Mouse (Mus musculus): Measurements from ENCODE around the gene Olfr1366. TPM values are rescaled to one million over a fixed set of nuclear protein-coding genes. Genes with fewer than 3 reads are reported as not detected.

The Olfr1366 gene
- total RNA-seq (2014; rRNA removed) = not detected in 2 replicates
- polyA plus RNA-seq (2012; rRNA removed) = not detected in 2 replicates

DNA sequence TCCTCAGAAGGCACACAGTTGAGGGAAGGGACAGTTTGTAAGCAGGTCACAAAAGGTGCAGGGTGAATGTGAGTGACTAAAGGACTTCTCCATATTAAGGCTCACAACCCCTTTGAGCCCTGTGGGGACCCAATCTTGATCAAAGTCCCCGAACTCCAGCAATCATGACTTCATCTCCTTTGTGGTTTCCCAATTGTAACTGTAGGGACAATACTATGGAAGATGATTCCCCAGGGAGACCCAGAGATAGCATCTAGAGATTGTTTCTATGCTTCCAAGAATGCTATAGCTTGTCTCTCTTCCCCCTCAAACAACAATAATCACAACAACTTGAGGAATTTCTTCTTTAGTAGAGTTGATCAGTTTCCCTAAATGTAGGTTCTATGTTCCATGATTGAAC, at the start of gene Olfr1366:
Gene Olfr1366 (minus strand): TSS at position 101 of the 400 bp plus-strand sequence.
- Histone ChIP-seq H3K4me1 (ENCODE audit: control insufficient read depth, insufficient read depth, low read length) (no peaks in the 10 kb centered on the region), H3K27me3 (ENCODE audit: control insufficient read depth, insufficient read depth, low read length) (no peaks in the 10 kb centered on the region), H3K27ac (replicated peaks; ENCODE audit: insufficient read depth, low read depth, low read length) (no peak within 1 kb of the TSS), H3K36me3 (ENCODE audit: control insufficient read depth, insufficient read depth, low read length) (no peaks in the 10 kb centered on the region), H3K79me2 (ENCODE audit: control insufficient read depth, insufficient read depth, low read length) (no peaks in the 10 kb centered on the region), H3K4me3 (ENCODE audit: insufficient read depth, low read depth, low read length) (no peak within 1 kb of the TSS), H3K9ac (ENCODE audit: low read depth, low read length) (no peak within 1 kb of the TSS)
- no peak for DNase-seq (ENCODE audit: extremely low read depth, low read depth, low spot score)
- TF ChIP-seq CTCF (IDR thresholded peaks at IDR 0.05; ENCODE audit: low read depth, low read length) = no peak
- TF ChIP-seq POLR2A (IDR thresholded peaks at IDR 0.05; ENCODE audit: extremely low read depth, insufficient read depth, low read length) = no peak
- WGBS = 63% methylated on average over 1 of the region's 1 CpGs

DNA sequence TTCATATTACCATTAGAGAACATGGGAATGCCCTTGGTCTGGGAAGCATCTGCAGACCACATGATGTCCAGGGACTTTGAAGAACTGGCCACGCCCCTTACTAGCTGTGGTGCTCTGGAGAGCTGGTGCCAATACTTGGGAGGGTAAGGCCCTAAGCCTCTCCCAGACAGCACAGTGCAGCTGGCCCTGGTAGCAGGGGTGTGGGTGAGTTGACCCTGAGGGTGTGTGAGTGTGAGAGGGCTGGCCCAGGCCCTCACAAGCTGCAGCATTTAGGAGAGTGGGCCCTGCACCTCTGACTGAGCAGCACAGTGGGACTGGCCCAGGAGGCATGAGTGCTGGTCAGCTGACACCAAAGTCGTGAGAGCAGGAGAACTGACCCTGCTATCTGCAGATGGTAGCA, 49.0 kb upstream of the Olfr1366 start:
- 77% methylated on average over 2 of the region's 2 CpGs for WGBS
- H3K9ac ChIP-seq (ENCODE audit: low read depth, low read length) = no peak overlapping the region
- no peaks in the 10 kb centered on the region for H3K4me1 ChIP-seq (ENCODE audit: control insufficient read depth, insufficient read depth, low read length)
- H3K79me2 ChIP-seq (ENCODE audit: control insufficient read depth, insufficient read depth, low read length) = no peaks in the 10 kb centered on the region
- no peaks in the 10 kb centered on the region for H3K27me3 ChIP-seq (ENCODE audit: control insufficient read depth, insufficient read depth, low read length)
- no peak for DNase-seq (ENCODE audit: extremely low read depth, low read depth, low spot score)
- no peak overlapping the region for H3K4me3 ChIP-seq (ENCODE audit: insufficient read depth, low read depth, low read length)
- H3K36me3 ChIP-seq (ENCODE audit: control insufficient read depth, insufficient read depth, low read length) = no peaks in the 10 kb centered on the region
- H3K27ac ChIP-seq (replicated peaks; ENCODE audit: insufficient read depth, low read depth, low read length) = no peak overlapping the region
- TF ChIP-seq CTCF (IDR thresholded peaks at IDR 0.05; ENCODE audit: low read depth, low read length) (no peak), POLR2A (IDR thresholded peaks at IDR 0.05; ENCODE audit: extremely low read depth, insufficient read depth, low read length) (no peak)

- no peaks in the 10 kb centered on the region for H3K79me2 ChIP-seq (ENCODE audit: control insufficient read depth, insufficient read depth, low read length)
- no peak within 1 kb of the TSS for H3K4me3 ChIP-seq (ENCODE audit: insufficient read depth, low read depth, low read length)
- WGBS = 90% methylated on average over 2 of the region's 2 CpGs
- H3K36me3 ChIP-seq (ENCODE audit: control insufficient read depth, insufficient read depth, low read length) = no peaks in the 10 kb centered on the region
- no peak for DNase-seq (ENCODE audit: extremely low read depth, low read depth, low spot score)
- H3K9ac ChIP-seq (ENCODE audit: low read depth, low read length) = no peak within 1 kb of the TSS
- no peaks in the 10 kb centered on the region for H3K27me3 ChIP-seq (ENCODE audit: control insufficient read depth, insufficient read depth, low read length)
- H3K27ac ChIP-seq (replicated peaks; ENCODE audit: insufficient read depth, low read depth, low read length) = no peak within 1 kb of the TSS
- H3K4me1 ChIP-seq (ENCODE audit: control insufficient read depth, insufficient read depth, low read length) = no peaks in the 10 kb centered on the region
- no peak for TF ChIP-seq CTCF (IDR thresholded peaks at IDR 0.05; ENCODE audit: low read depth, low read length)
- no peak for TF ChIP-seq POLR2A (IDR thresholded peaks at IDR 0.05; ENCODE audit: extremely low read depth, insufficient read depth, low read length)
Observed at GRCm38 (mm10) chr13:21581659-21582058, 39.1 kb upstream of the Olfr1366 start, which contains the start of gene Olfr1364. TSS of gene Olfr1364 (minus strand) at chr13:21581759.

DNA sequence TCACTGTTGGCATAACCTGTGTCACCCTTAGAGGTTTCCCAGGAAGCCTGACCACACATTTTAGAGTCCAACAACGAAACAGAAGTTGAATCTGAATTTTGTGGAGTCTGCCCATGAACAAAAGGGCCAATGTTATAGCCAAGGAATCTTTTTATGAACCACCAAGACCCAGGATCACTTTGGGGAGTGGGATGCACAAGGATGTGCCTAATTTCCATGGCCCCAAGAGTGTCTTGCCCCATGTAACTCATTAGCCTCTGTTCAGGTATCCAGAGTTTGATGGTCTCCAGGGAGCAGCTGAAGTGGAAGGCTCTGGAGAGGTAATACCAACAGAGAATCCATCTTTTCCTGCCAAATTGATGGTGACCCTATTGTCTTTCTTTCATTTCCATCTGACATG, 17.2 kb upstream of the Olfr1366 start, which contains the start of gene Olfr1535:
Gene Olfr1535 (minus strand): TSS at position 101 of the 400 bp plus-strand sequence.
- Histone ChIP-seq H3K4me1 (ENCODE audit: control insufficient read depth, insufficient read depth, low read length) (no peaks in the 10 kb centered on the region), H3K79me2 (ENCODE audit: control insufficient read depth, insufficient read depth, low read length) (no peaks in the 10 kb centered on the region), H3K36me3 (ENCODE audit: control insufficient read depth, insufficient read depth, low read length) (no peaks in the 10 kb centered on the region), H3K27ac (replicated peaks; ENCODE audit: insufficient read depth, low read depth, low read length) (no peak within 1 kb of the TSS), H3K4me3 (ENCODE audit: insufficient read depth, low read depth, low read length) (no peak within 1 kb of the TSS), H3K27me3 (ENCODE audit: control insufficient read depth, insufficient read depth, low read length) (no peaks in the 10 kb centered on the region), H3K9ac (ENCODE audit: low read depth, low read length) (no peak within 1 kb of the TSS)
- 51% methylated on average over 1 of the region's 1 CpGs for WGBS
- no peak for DNase-seq (ENCODE audit: extremely low read depth, low read depth, low spot score)
- no peak for TF ChIP-seq POLR2A (IDR thresholded peaks at IDR 0.05; ENCODE audit: extremely low read depth, insufficient read depth, low read length)
- no peak for TF ChIP-seq CTCF (IDR thresholded peaks at IDR 0.05; ENCODE audit: low read depth, low read length)

DNA sequence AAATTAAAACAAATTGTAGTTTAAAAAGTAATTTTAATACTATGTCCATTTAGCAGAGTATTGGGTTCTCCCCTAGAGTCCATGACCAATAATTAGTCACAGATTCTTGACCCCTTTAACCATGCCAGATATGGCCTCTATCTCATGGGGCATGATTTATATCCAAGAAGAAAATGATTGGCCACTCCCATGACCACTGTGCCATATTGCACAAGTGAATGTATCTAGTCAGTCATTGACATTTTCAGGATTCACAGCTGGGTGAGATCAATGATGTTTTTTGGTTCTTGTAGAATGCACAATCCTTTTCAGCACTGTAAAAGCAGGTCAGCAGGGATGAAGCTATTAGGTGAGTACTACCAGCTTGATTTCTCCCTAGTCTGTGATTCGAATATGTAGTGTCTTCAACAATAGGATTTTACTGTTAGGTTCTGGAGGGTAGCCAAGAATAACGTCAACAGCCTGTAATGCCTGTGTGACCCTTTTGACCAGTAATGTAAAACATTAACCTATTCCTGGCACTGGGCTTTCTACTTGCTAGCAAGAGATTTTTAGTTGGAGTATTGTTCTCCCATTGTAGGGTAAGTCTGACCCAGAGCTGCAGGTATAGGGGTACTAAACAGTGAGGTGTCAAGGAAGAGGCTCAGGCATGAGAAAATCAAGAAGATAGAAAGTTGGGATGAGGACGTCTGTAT, 8.0 kb upstream of the Olfr1366 start:
- Histone ChIP-seq H3K27ac (replicated peaks; ENCODE audit: insufficient read depth, low read depth, low read length) (no peak overlapping the region), H3K4me3 (ENCODE audit: insufficient read depth, low read depth, low read length) (no peak overlapping the region), H3K36me3 (ENCODE audit: control insufficient read depth, insufficient read depth, low read length) (no peaks in the 10 kb centered on the region), H3K79me2 (ENCODE audit: control insufficient read depth, insufficient read depth, low read length) (no peaks in the 10 kb centered on the region), H3K9ac (ENCODE audit: low read depth, low read length) (no peak overlapping the region), H3K27me3 (ENCODE audit: control insufficient read depth, insufficient read depth, low read length) (no peaks in the 10 kb centered on the region), H3K4me1 (ENCODE audit: control insufficient read depth, insufficient read depth, low read length) (peaks cover 6% of the 10 kb centered on the region; the same call in 1 of the 2 replicates)
- 16% methylated on average over 3 of the region's 3 CpGs for WGBS
- peak; percentile 80 for DNase-seq (ENCODE audit: extremely low read depth, low read depth, low spot score)
- TF ChIP-seq POLR2A (IDR thresholded peaks at IDR 0.05; ENCODE audit: extremely low read depth, insufficient read depth, low read length) (no peak), CTCF (IDR thresholded peaks at IDR 0.05; ENCODE audit: low read depth, low read length) (no peak)

DNA sequence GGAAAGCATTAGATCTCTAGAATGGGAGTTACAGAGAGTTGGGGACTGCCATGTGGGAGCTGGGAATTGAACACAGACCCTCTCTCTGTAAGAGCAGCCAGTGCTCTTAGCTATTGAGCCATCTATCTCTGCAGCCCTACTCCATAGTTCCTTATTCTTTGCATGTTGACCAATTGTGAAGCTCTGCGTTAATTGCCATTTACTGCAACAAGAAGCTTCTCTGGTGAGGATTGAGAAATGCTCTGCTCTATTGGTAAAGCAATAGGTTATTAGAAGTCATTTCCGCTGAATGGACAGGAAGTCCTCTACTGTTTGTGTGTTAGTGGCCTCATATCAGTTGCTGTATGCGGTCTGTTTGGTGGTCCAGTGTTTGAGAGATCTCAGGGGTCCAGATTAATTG, 6.9 kb upstream of the Olfr1366 start:
- TF ChIP-seq POLR2A (IDR thresholded peaks at IDR 0.05; ENCODE audit: extremely low read depth, insufficient read depth, low read length) (no peak), CTCF (IDR thresholded peaks at IDR 0.05; ENCODE audit: low read depth, low read length) (no peak)
- Histone ChIP-seq H3K9ac (ENCODE audit: low read depth, low read length) (no peak overlapping the region), H3K79me2 (ENCODE audit: control insufficient read depth, insufficient read depth, low read length) (no peaks in the 10 kb centered on the region), H3K27me3 (ENCODE audit: control insufficient read depth, insufficient read depth, low read length) (no peaks in the 10 kb centered on the region), H3K4me1 (ENCODE audit: control insufficient read depth, insufficient read depth, low read length) (peaks cover 6% of the 10 kb centered on the region; the same call in 1 of the 2 replicates), H3K4me3 (ENCODE audit: insufficient read depth, low read depth, low read length) (no peak overlapping the region), H3K27ac (replicated peaks; ENCODE audit: insufficient read depth, low read depth, low read length) (no peak overlapping the region), H3K36me3 (ENCODE audit: control insufficient read depth, insufficient read depth, low read length) (no peaks in the 10 kb centered on the region)
- DNase-seq (ENCODE audit: extremely low read depth, low read depth, low spot score) = peak; percentile 26
- WGBS = 67% methylated on average over 3 of the region's 3 CpGs
